Mouse (Mus musculus) frontal cortex, postnatal 36 days (tissue): Measurements from ENCODE around the gene Cst8.
"Not testable (repeated sequence)": the region's sequence is repeated elsewhere in the genome, so short reads cannot be mapped to it uniquely, and the experiment has no call there.

ENCODE experiments used
- DNase-seq, 2 experiments: peaks; one replicate each; pipeline ENCODE4 v3.0.0; 2022; ENCODE audit warnings: low spot score in 2 of 2

Cst8 gene

DNA sequence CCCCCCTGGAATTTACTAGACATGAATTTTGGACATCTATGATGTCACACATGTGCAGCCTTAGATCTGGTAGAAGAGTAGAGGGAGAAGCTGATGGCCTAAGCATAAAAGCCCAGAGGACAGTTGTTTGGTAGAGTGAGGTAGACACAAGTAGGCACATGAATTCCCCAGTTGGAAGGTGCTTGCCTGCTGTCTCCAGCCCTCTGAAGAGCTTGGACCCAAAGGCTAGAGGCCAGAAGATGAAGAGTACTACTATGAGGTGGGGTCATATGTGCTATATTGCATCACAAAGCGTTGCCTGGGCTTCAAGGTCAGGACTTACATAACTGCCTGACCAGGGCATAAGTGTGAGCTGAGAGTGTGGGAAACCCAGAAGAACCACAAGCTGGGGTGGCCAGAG is at the start of gene Cst8:
Gene Cst8, plus strand, starts transcription at position 301 of the 400 bp plus-strand sequence.
- DNase-seq: no peak

DNA sequence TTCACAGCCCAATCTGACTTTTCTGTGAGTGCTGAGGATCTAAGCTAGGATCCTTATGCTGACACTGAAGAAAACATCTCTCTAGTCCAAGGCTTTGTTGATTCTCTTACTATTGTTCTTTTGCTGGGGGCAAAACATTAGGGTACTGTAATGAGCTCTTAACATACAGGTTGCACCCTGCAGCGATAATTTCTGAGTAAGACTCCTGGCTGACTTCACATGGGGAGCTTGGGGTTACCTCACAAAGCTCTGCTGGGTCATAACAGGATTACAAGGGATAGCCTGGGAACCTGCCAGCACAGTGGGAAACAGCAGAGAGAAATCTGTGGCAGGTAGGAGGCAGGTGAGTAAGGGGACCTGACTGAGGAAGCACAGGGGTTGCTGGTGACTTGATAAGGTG is 48.5 kb upstream of the Cst8 start, which contains the start of gene Cstl1:
Gene Cstl1, plus strand, starts transcription at position 301 of the 400 bp plus-strand sequence.
- DNase-seq: no peak

DNA sequence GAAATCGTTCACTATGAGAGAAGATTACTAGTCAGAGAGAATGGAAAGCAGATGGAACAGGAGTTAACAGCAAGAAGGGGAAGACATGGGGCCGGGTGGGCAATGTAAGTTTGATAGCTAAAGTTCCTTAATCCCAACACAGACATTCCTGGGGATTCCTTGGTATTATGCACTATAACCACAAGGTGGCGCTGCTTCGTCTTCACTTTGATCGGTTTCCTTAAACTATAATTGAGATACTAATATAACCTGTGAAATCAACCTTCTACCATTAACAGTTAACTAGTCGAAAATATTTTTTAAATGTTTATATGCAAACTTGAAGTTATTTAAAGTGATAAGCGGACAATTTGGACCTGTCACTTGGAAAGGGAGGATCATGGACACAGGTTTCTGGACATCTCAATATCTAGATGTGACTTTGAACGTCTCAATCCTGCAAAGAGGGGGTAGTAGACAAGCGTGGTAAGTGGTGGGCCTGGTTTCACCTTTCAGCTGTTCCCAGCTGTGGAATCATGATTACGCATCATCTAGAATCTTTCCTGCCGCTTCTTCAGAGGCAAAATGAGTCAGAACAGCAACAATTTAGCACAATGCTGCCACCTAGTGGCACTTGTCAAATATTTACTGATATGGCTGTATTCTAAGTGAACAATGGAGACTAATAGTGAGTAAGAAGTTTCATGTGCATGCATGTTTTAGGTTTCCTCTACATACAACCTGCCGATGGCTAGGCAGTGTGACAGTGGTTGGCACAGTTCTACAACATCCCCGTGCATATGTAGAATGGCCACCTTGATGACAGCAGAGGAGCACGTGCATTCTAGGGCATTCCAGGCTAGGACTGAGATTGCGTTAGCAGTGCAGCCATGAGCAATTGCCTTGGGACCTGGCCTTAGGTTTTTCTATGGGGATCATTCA is 46.4 kb upstream of the Cst8 start:
- DNase-seq: peak; percentile 69 to 86

DNA sequence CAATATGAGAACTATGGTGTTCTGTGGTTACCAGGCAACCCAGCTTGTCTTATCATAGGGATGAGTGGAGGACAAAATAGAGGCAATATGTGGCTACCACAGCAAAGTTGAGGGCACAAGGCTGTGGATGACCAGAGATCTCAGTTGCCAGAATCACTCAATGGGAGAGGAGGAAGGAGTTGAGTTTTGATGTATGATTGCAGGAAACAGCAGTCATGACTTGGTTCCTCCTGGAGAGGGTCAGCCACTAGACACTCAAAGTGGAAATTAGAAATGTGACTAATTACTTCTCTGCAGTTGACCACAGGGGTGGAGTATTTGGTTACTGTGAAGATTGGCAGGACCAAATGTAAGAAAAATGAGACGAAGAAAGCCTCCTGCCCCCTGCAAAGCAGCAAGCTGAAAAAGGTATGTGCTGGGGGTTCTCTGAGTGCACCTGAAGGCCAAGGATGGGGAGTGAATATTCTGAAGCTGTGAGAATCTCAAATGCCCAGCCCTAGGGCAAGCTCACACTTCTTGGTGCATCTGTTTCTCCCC is 44.2 kb upstream of the Cst8 start:
- no peak for DNase-seq

DNA sequence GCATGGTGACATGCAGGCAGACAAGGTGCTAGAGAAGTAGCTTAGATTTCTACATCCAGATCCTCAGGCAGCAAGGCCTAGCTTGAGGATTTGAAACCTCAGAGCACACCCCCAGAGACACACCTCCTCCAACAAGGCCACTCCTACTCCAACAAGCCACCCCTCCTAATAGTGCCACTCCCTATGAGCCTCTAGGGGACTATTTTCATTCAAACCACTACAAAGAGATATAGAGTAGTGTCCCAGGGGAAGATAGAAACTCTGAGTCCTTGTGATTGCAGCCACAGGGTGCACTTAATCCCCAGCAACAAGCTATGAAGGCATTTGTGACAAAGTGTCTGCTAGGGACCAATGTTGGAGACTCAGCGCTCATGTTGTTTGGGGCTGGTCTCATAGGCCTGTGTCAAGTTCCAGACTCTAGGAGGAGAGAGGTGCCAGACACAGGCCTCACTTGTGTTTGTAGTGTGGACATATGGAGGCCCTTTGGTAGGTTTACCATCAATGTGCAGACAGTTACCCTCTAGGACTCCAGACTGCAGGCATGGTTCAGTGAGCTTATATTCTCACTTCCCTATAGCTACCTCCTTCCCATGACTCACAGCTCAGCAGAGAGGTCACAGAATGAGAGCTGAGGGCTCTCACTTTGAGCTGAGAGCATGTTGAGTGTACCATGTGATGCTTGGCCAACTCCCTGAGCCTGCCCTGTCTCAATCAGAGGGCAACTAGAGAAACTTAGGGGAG is 34.8 kb upstream of the Cst8 start:
- DNase-seq: no peak

DNA sequence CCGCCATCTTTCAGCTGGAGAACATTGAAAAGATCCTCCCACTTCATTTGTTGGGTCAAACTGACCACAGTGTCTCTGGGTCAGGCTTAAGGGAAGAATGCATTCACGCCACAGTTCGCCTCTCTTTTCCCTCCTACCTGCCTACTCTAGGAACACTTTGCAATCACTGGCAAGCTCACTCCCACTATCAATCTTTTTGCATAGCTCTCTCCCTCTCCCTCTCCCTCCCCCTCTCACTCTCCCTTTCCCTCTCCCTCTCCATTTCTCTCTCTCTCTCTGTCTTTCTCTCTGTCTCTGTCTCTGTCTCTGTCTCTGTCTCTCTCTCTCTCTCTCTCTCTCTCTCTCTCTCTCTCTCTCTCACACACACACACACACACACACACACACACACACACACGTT is 27.2 kb upstream of the Cst8 start, which contains the start of gene Cst11:
Gene Cst11, minus strand, starts transcription at position 101 of the 400 bp plus-strand sequence.
- not testable (repeated sequence) for DNase-seq

DNA sequence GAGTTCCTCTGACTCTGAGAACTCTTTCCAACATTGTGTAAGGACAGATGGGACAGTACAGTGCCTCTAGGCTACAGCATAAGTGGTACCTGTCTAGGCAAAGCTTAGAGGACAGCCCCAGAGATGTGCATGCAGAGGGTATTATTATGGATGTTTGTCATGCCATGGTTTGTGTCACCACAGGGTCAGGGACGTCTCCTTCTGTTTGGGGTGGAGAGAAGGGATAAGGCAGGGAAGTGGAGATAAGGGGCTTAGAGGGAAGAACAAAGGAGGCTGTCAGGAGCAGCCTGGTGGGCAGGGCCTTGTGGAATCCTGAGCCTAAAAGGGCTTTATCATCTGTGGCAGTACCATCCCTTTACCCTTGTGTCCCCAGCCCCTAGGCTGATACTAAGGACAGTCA is 16.9 kb upstream of the Cst8 start, which contains the start of gene 8030411F24Rik:
Gene 8030411F24Rik, plus strand, starts transcription at position 301 of the 400 bp plus-strand sequence.
- no peak for DNase-seq

DNA sequence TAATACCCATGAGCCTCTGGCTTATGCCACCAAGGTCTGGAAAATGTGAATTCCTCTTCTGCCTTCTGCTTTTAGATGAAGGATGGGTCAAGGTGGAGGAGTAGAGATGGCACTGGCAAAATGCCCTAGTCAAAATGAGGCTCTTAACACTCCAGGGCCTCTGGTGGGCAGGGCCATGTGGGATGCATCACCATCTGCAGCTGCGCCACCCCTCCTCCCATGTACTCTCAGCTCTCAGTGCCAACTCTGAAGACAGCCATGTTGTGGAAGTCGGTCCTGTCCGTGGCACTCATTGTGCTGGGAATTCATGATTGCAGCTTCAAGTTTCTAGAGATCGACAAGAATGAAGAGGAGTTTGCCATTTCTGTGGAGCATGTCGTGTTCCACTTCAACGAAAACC is 9.4 kb upstream of the Cst8 start, which contains the start of gene Cst12:
Gene Cst12, plus strand, starts transcription at position 220 of the 400 bp plus-strand sequence.
- DNase-seq: no peak

DNA sequence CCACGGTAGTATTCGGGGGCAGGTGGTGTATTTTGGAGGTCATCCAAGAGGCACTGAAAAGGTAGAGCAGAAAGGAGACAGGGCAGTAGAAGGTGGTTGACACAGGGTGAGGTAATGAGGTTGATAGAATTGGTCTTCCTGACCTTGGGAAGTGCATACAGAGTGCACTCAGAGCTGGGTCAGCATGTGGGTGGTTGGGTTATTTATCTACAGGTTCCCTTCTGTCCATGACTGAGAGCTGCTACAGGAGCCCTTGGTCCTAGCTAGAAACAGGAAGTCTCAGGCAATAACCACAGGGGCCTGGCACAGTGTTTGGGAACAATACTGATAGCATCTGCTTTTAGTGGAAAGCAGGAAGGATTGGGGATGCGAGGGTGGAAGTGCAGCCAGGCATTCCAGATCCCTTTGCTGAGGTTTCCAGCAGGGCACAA is 2.9 kb downstream of the Cst8 start:
- DNase-seq: no peak

DNA sequence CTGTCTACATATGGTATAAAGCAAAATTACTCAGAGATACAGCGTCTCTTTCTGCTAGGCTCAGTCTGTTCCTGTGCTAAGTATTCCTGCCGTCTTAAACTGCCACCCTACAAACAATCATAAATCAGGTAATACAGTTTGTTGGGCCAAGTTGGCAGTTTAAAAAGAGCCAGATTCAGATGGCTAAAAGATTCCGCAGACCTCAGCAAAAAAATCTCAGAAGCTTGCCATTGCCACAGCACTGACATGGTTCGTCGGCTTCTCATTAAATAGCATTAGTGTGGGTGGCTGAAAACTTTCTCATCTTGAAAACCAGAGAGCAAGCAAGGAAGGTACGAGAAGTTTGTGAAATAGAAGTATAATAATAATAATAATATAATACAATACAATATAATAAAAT is 8.1 kb downstream of the Cst8 start:
- DNase-seq: no peak

DNA sequence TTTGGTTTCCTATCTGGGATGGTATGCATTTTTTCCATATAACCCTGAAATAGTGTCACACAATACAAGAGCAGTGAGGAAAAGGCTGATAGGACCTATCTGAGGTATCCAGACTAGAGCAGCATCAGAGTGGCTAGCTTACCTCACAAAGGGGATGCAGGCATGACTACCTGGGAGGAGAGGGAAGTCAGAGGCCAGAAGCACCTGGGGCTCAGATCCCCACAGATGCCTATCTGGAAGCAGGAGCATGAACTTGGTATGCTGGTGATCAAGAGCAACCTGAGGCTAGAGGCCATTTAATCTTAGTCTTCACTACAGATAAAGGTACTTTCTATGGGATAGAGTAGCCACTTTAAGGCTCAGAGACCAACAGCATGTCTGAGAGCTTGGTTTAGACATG is 21.3 kb downstream of the Cst8 start, which contains the start of gene Cst13:
Gene Cst13, plus strand, starts transcription at position 173 of the 400 bp plus-strand sequence.
- DNase-seq: no peak

DNA sequence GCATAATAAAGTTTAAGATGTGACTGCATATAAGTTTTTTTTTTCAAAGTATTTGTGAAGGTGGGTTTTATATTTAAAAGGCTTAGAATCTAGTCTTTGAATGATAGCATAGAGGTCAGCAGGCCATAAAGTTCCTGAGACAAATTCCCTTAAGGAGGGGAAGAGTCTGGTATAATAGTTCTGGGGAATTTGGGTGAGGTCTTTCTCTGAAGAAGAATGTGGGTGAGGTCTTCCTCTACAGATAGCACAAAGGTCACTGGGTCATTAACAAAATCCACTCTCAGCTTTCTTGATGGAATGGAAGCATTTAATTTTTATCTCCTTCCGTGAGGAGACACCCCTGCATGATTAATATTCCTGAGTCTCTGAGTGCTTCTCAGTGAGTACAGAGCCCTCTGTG is 27.4 kb downstream of the Cst8 start:
- no peak for DNase-seq

DNA sequence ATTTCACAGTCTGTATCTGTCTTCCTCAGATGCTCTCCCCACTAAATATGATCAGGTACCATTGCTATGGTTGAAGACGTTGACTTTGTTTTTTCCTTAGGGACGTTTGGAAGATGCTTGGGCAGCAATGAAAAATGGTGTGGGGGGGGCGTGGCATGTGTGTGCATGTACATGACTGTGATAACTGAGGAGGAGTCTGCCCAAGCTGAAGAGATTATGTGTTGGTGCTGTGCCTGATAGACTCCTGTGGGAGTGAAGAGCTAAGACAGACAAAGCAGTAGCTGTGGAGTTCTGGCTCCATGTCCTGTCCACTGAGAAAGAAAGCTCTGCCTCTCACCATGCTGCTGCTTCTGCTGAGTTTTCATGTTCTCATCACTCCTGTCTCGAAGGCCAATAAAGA is 36.3 kb downstream of the Cst8 start, which contains the start of gene Cst9:
Gene Cst9, plus strand, starts transcription at position 236 of the 400 bp plus-strand sequence.
- DNase-seq: no peak

DNA sequence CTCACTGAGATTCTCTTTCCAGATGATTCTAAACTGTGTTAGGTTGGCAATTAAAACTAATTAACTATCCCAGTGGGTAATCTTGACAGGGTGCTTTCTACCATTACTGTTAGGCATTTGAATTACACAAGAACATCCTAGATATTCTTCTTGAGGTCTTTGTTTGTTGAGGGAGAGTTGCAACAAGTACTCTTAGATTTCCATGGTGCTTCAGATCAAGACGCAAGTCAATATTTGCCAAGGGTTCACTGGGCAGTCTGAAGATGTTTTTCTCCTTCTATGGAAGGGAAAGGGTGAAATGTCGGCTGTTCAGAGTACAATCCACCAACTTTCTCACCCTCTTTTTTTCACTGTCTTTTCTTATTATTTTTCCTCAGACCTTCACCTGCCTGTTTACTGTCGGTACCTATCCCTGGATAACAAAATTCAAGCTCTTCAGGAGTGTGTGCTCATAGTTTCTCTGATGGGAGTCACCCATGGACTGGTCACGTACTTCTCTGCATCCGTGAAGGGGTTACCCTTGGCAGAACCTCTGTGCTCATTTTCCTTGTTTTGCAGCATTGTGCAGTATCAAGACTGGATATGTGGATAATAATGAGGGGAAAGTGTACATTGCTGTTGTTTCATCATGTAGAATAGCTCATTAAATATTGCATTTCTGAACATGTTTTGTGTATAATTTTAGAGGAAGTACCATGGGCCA is 39.6 kb downstream of the Cst8 start:
- no peak for DNase-seq

DNA sequence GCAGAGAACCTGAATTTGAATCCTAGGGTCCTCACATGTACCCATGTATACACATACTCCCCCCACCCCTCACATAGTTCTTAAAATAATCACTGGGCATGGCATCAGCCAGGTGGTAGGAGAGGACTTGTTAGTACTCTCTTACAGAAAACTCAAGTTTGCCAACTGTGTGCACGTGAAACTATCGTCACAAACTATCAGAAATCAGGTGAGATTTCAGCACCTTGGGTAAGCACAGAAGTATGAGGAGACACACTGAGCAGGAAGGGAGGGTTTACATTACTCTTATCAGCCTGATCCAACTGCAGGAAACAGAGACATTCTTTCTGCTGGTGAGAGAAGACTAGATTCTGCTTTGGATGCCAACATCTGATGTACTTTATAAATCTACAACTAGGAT is 40.6 kb downstream of the Cst8 start:
- no peak for DNase-seq

DNA sequence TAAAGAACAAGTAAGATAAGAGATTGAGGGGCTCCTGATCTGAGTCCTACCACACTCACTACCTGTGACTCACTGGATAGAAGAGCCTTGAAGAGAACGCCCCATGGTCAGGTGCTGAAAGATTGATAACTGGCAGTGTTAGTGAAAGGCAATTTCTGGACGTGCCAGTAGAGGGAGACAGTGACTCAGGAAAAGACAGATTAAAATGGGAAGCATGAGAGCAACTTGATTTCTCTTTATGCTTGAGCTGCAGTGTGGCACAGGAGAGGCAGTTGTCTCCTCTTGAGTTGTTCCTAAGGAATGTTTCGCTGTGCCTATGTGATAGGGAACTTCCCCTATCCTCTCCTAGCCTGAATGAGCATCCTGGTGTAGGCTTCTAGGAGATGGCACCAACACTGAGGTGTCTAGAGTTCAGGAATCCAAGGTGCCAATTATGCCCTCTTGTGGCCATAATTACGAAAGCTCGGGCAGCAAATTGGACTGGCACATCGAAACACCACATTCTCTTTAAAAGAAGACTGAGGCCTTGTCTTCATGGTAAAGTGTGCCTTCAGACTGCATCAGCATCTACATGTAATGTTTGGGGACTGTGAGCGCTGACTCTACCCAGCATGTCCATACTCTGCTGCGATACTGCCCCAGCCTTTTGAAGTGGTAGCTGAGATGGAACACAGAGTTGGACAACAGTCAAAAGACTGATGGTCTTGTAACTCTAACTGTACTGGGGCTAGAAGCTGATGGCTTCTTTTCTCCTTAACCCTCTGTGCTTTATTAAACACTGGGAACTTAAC is 52.7 kb downstream of the Cst8 start:
- peak; percentile 85 to 90 for DNase-seq
